Mouse (Mus musculus) lung, embryonic 14.5 days (tissue): ENCODE measurements at regions not wholly inside any gene's neighbourhood (a gene's known extent, or its start where the extent isn't known, plus 50 kb on each side); places are given as distances from the start of the nearest gene placed in this dataset.
A peak's percentile ranks its signal among the peaks of the same experiment; 100 is the strongest.

Experiments
- ATAC-seq: fragments of 200-750 bp; cut with Nextera tagmentation; 2 replicates; pipeline ENCODE4 v1.8.0; 2017; ENCODE audit warnings: mild to moderate bottlenecking, moderate TSS enrichment, moderate library complexity; ENCODE audit not compliant: insufficient read depth
- DNase-seq: peaks from one replicate; pipeline ENCODE4 v3.0.0-alpha.2; 2015
- H3K27ac ChIP-seq: fragments of 300-500 bp; sonication (generic); 2 replicates; pipeline ENCODE4 v1.5.1; 2014; ENCODE audit warnings: low read depth, mild to moderate bottlenecking, moderate library complexity
- H3K27me3 ChIP-seq: fragments of 300-500 bp; sonication (generic); 2 replicates; pipeline ENCODE4 v1.6.1; 2014; ENCODE audit warnings: low read length, control low read depth; ENCODE audit not compliant: insufficient read depth
- H3K36me3 ChIP-seq: fragments of 300-500 bp; sonication (generic); 2 replicates; pipeline ENCODE4 v1.6.1; 2014; ENCODE audit warnings: control low read depth; ENCODE audit not compliant: insufficient read depth
- H3K4me1 ChIP-seq: fragments of 300-500 bp; sonication (generic); 2 replicates; pipeline ENCODE4 v1.6.1; 2014; ENCODE audit warnings: antibody characterized with exemption, control low read depth; ENCODE audit not compliant: insufficient read depth
- H3K4me2 ChIP-seq: fragments of 300-500 bp; sonication (generic); 2 replicates; pipeline ENCODE4 v1.6.1; 2014; ENCODE audit warnings: mild to moderate bottlenecking
- H3K4me3 ChIP-seq: fragments of 300-500 bp; sonication (generic); 2 replicates; pipeline ENCODE4 v1.5.1; 2014; ENCODE audit warnings: low read depth, low read length
- H3K9ac ChIP-seq: fragments of 300-500 bp; sonication (generic); 2 replicates; pipeline ENCODE4 v1.6.1; 2014
- H3K9me3 ChIP-seq: fragments of 300-500 bp; sonication (generic); 2 replicates; pipeline ENCODE4 v1.6.1; 2016; ENCODE audit warnings: low read depth, low read length, control low read depth
- CTCF ChIP-seq: IDR thresholded peaks from 2 replicates; pipeline ENCODE4 v1.5.1; 2016; ENCODE audit warnings: antibody characterized with exemption, low read depth
- WGBS: fragments of 180-500 bp; shearing (Covaris S2); extraction: QIAGEN DNeasy Blood & Tissue Kit; methylation state at CpG from one replicate; pipeline ENCODE4 v1.1.7; 2014; 5-methylcytosine and 5-hydroxymethylcytosine counted together

- no peak overlapping the region for H3K27ac ChIP-seq
- no peak overlapping the region for H3K4me3 ChIP-seq
- no peak for ATAC-seq
Observed at GRCm38 (mm10) chr2:75491150-75491549, 167.9 kb upstream of the Hnrnpa3 start.

GRCm38 (mm10) chr2:75491789-75492500 lies 167.1 kb upstream of the Hnrnpa3 start:
- H3K4me2 ChIP-seq: no peak overlapping the region; the same call in 1 of the 2 replicates
- ATAC-seq: peak; percentile 31; the same call in 1 of the 2 replicates
- peak overlapping the region; percentile 27; the same call in 1 of the 2 replicates for H3K27ac ChIP-seq
- 40% methylated on average over 3 of the region's 3 CpGs for WGBS
- no peak for TF ChIP-seq CTCF
- no peak overlapping the region for H3K4me3 ChIP-seq
- H3K9ac ChIP-seq: no peak overlapping the region
- no peaks in the 10 kb centered on the region for H3K36me3 ChIP-seq
- no peaks in the 10 kb centered on the region for H3K27me3 ChIP-seq
- H3K4me1 ChIP-seq: peaks cover 6% of the 10 kb centered on the region
- DNase-seq: peak; percentile 75
- H3K9me3 ChIP-seq: no peaks in the 10 kb centered on the region

More at GRCm38 (mm10) chr2:75491150-75491549, 167.9 kb upstream of the Hnrnpa3 start:
- 83% methylated on average over 1 of the region's 1 CpGs for WGBS
- no peak for DNase-seq
- Histone ChIP-seq H3K9ac (no peak overlapping the region), H3K36me3 (no peaks in the 10 kb centered on the region), H3K4me2 (no peak overlapping the region), H3K9me3 (no peaks in the 10 kb centered on the region), H3K27me3 (no peaks in the 10 kb centered on the region), H3K4me1 (peaks cover 6% of the 10 kb centered on the region)
- TF ChIP-seq CTCF: no peak

- no peaks in the 10 kb centered on the region for H3K9me3 ChIP-seq
- no peaks in the 10 kb centered on the region for H3K27me3 ChIP-seq
- no peak for TF ChIP-seq CTCF
- H3K4me2 ChIP-seq: no peak overlapping the region; the same call in 1 of the 2 replicates
- no peak overlapping the region for H3K4me3 ChIP-seq
- H3K36me3 ChIP-seq: no peaks in the 10 kb centered on the region
- peaks cover 6% of the 10 kb centered on the region for H3K4me1 ChIP-seq
- no peak overlapping the region for H3K9ac ChIP-seq
- ATAC-seq (no peak), DNase-seq (peak; percentile 72)
- H3K27ac ChIP-seq: no peak overlapping the region; the same call in 1 of the 2 replicates
- 32% methylated on average over 4 of the region's 4 CpGs for WGBS
Observed at GRCm38 (mm10) chr2:75492501-75492898, 166.6 kb upstream of the Hnrnpa3 start.

GRCm38 (mm10) chr2:75496606-75497240 lies 162.3 kb upstream of the Hnrnpa3 start:
- Histone ChIP-seq H3K27me3 (no peaks in the 10 kb centered on the region), H3K9ac (no peak overlapping the region), H3K9me3 (no peaks in the 10 kb centered on the region), H3K4me1 (peaks cover 6% of the 10 kb centered on the region), H3K36me3 (no peaks in the 10 kb centered on the region), H3K4me2 (no peak overlapping the region), H3K4me3 (no peak overlapping the region), H3K27ac (no peak overlapping the region)
- no peak for TF ChIP-seq CTCF
- ATAC-seq (no peak), DNase-seq (peak; percentile 72)
- WGBS: 64% methylated on average over 5 of the region's 5 CpGs

- Histone ChIP-seq H3K4me3 (no peak overlapping the region), H3K36me3 (no peaks in the 10 kb centered on the region), H3K4me1 (no peaks in the 10 kb centered on the region), H3K4me2 (no peak overlapping the region), H3K27ac (no peak overlapping the region), H3K9me3 (no peaks in the 10 kb centered on the region), H3K9ac (no peak overlapping the region), H3K27me3 (no peaks in the 10 kb centered on the region)
- 45% methylated on average over 4 of the region's 4 CpGs for WGBS
- no peak for DNase-seq
- ATAC-seq: no peak
- no peak for TF ChIP-seq CTCF
Observed at GRCm38 (mm10) chr2:75510223-75510622, 148.8 kb upstream of the Hnrnpa3 start.

- ATAC-seq (no peak), DNase-seq (no peak)
- no peaks in the 10 kb centered on the region for H3K36me3 ChIP-seq
- no peak overlapping the region for H3K4me2 ChIP-seq
- no peaks in the 10 kb centered on the region for H3K9me3 ChIP-seq
- 67% methylated on average over 8 of the region's 8 CpGs for WGBS
- H3K27me3 ChIP-seq: no peaks in the 10 kb centered on the region
- H3K9ac ChIP-seq: no peak overlapping the region
- TF ChIP-seq CTCF: no peak
- no peaks in the 10 kb centered on the region for H3K4me1 ChIP-seq
- no peak overlapping the region for H3K4me3 ChIP-seq
- no peak overlapping the region for H3K27ac ChIP-seq
Observed at GRCm38 (mm10) chr2:75512422-75513170, 146.5 kb upstream of the Hnrnpa3 start.

- TF ChIP-seq CTCF: no peak
- Histone ChIP-seq H3K27me3 (no peaks in the 10 kb centered on the region), H3K27ac (no peak overlapping the region), H3K9ac (no peak overlapping the region), H3K36me3 (no peaks in the 10 kb centered on the region), H3K9me3 (no peaks in the 10 kb centered on the region), H3K4me3 (no peak overlapping the region), H3K4me2 (no peak overlapping the region), H3K4me1 (no peaks in the 10 kb centered on the region)
- 59% methylated on average over 6 of the region's 6 CpGs for WGBS
- DNase-seq (no peak), ATAC-seq (no peak)
Observed at GRCm38 (mm10) chr2:75514171-75514570, 144.9 kb upstream of the Hnrnpa3 start.
